Mouse (Mus musculus) megakaryocyte-erythroid progenitor cell, adult 5-6 weeks (primary cell): ENCODE measurements around the gene Ankrd66. TPM values are rescaled to one million over a fixed set of nuclear protein-coding genes. Genes with fewer than 3 reads are reported as not detected.

Source experiments
- ATAC-seq: replicated peaks from 2 replicates; pipeline ENCODE4 v1.8.0; 2016; ENCODE audit warnings: mild to moderate bottlenecking, inconsistent platforms; ENCODE audit not compliant: severe bottlenecking, poor library complexity, low FRiP score, low TSS enrichment
- total RNA-seq, 2 experiments: library from RNA; stranded (forward) in 1 of 2; stranded (reverse) in 1 of 2; fragments of 200-1000, 215-1000 nt in 1 of 2; fragments of >200 nt in 1 of 2; fragmentation: Nextera tagmentation in 1 of 2; gene quantifications; 2 replicates each; pipeline ENCODE4 v1.2.3; 2014 to 2017

Ankrd66 gene
- total RNA-seq (2014; fragmentation: Nextera tagmentation): not detected in 2 replicates
- total RNA-seq (2017): not detected in 2 replicates

- ATAC-seq: no peak
Measured at GRCm38 (mm10) chr17:43543539-43543938, at the start of gene Ankrd66. Gene Ankrd66, minus strand, starts transcription at chr17:43543639.

GRCm38 (mm10) chr17:43592296-43593291 lies 49.2 kb upstream of the Ankrd66 start:
- no peak for ATAC-seq

- no peak for ATAC-seq
Measured at GRCm38 (mm10) chr17:43590531-43590930, 47.1 kb upstream of the Ankrd66 start.

- ATAC-seq: no peak
Measured at GRCm38 (mm10) chr17:43589750-43590149, 46.3 kb upstream of the Ankrd66 start.

GRCm38 (mm10) chr17:43587278-43587677 lies 43.8 kb upstream of the Ankrd66 start:
- ATAC-seq: no peak

- no peak for ATAC-seq
Measured at GRCm38 (mm10) chr17:43584771-43585170, 41.3 kb upstream of the Ankrd66 start.

GRCm38 (mm10) chr17:43581012-43581467 lies 37.6 kb upstream of the Ankrd66 start:
- no peak for ATAC-seq

- no peak for ATAC-seq
Measured at GRCm38 (mm10) chr17:43580456-43580855, 37.0 kb upstream of the Ankrd66 start.

- ATAC-seq: no peak
Measured at GRCm38 (mm10) chr17:43573624-43574073, 30.2 kb upstream of the Ankrd66 start.

- ATAC-seq: no peak
Measured at GRCm38 (mm10) chr17:43569287-43569686, 25.8 kb upstream of the Ankrd66 start.

GRCm38 (mm10) chr17:43567992-43568888 lies 24.8 kb upstream of the Ankrd66 start, which contains the start of gene Pla2g7:
Gene Pla2g7, plus strand, starts transcription at chr17:43568098.
- ATAC-seq: peak; percentile 37; the same call in 1 of the 2 replicates

GRCm38 (mm10) chr17:43567593-43567991 lies 24.2 kb upstream of the Ankrd66 start:
- no peak for ATAC-seq

GRCm38 (mm10) chr17:43563192-43563987 lies 20.0 kb upstream of the Ankrd66 start:
- no peak for ATAC-seq

- ATAC-seq: no peak
Measured at GRCm38 (mm10) chr17:43558678-43559077, 15.2 kb upstream of the Ankrd66 start.

GRCm38 (mm10) chr17:43557541-43558090 lies 14.2 kb upstream of the Ankrd66 start:
- ATAC-seq: no peak

- ATAC-seq: no peak
Measured at GRCm38 (mm10) chr17:43557104-43557503, 13.7 kb upstream of the Ankrd66 start.

- no peak for ATAC-seq
Measured at GRCm38 (mm10) chr17:43554516-43555403, 11.3 kb upstream of the Ankrd66 start.
